Mouse (Mus musculus): ENCODE data around the gene Dnajc12. TPM values are rescaled to one million over a fixed set of nuclear protein-coding genes. Genes with fewer than 3 reads are reported as not detected.
"Not testable (repeated sequence)": the region's sequence is repeated elsewhere in the genome, so short reads cannot be mapped to it uniquely, and the experiment has no call there.

The Dnajc12 gene
- polyA plus RNA-seq, 1 experiment = 0.14 TPM

DNA sequence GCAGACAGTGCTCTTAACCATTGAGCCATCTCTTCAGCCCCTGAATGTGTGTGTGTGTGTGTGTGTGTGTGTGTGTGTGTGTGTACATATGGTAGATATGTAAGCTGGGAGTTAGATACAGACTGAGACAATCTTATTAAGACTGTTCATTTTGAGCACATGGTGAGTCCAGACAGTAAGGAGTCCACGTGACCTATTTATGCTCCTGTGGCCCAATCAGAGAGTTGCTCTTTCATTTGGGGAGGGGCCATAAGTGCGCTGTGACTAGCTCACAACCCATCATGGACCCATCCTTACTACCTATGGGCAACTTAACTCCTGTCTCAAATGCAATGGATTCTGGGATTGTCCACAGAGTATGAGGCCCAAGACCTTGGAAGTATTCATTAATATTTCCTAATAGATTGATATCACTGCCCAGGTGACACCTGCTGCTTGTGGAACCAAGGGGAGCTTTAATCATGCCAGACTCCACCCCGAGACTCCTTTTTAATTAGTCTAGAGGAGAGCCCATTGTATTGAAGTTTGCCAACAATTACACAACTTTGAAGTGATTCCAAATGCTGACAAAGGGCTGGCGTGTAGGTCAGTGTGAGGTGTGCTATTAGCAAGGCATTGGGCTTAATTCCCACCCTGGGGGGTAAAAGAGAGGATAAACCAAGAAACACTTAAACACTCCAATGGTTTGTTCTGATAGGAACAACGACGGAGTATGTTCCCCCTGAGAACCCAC, 3.1 kb upstream of the Dnajc12 start:
- Histone ChIP-seq H3K4me1 (ENCODE audit: control insufficient read depth) (peaks cover 25% of the 10 kb centered on the region), H3K9me3 (ENCODE audit: control insufficient read depth, low read length) (no peaks in the 10 kb centered on the region)

GRCm38 (mm10) chr10:63381498-63382280, 554 bp upstream of the Dnajc12 start, which contains the start of gene Sirt1:
Gene Sirt1 (minus strand): TSS chr10:63381704.
- peaks cover 10% of the 10 kb centered on the region for H3K27me3 ChIP-seq (ENCODE audit: control insufficient read depth)
- H3K36me3 ChIP-seq (ENCODE audit: control insufficient read depth) = no peaks in the 10 kb centered on the region
- no peaks in the 10 kb centered on the region for H3K9me3 ChIP-seq (ENCODE audit: control insufficient read depth, low read length)
- H3K4me3 ChIP-seq (replicated peaks) = peak within 1 kb of the TSS; percentile 71
- peaks cover 31% of the 10 kb centered on the region for H3K4me1 ChIP-seq (ENCODE audit: control insufficient read depth)
- TF ChIP-seq GATA1 (IDR thresholded peaks at IDR 0.05; ENCODE audit: low read length) = no peak

More for the DNA sequence above, 3.1 kb upstream of the Dnajc12 start:
- H3K36me3 ChIP-seq (ENCODE audit: control insufficient read depth) = no peaks in the 10 kb centered on the region
- no peak overlapping the region for H3K4me3 ChIP-seq (replicated peaks)
- TF ChIP-seq GATA1 (IDR thresholded peaks at IDR 0.05; ENCODE audit: low read length) (no peak), TAL1 (IDR thresholded peaks at IDR 0.05; ENCODE audit: low read length) (no peak)
- H3K27me3 ChIP-seq (ENCODE audit: control insufficient read depth) = peaks cover 10% of the 10 kb centered on the region

- peak overlapping the region; percentile 64 for H3K4me3 ChIP-seq (replicated peaks)
- not testable (repeated sequence) for H3K9me3 ChIP-seq (ENCODE audit: control insufficient read depth, low read length); H3K36me3 ChIP-seq (ENCODE audit: control insufficient read depth); H3K27me3 ChIP-seq (ENCODE audit: control insufficient read depth)
- peaks cover 33% of the 10 kb centered on the region for H3K4me1 ChIP-seq (ENCODE audit: control insufficient read depth)
These were observed 3.7 kb downstream of the Dnajc12 start for GRCm38 (mm10) chr10:63385897-63386296.

- Histone ChIP-seq H3K4me3 (replicated peaks) (peak overlapping the region; percentile 64), H3K27me3 (ENCODE audit: control insufficient read depth) (peaks cover 5% of the 10 kb centered on the region), H3K9me3 (ENCODE audit: control insufficient read depth, low read length) (no peaks in the 10 kb centered on the region), H3K4me1 (ENCODE audit: control insufficient read depth) (peaks cover 29% of the 10 kb centered on the region), H3K36me3 (ENCODE audit: control insufficient read depth) (no peaks in the 10 kb centered on the region)
- TF ChIP-seq TAL1 (IDR thresholded peaks at IDR 0.05; ENCODE audit: low read length) (no peak), GATA1 (IDR thresholded peaks at IDR 0.05; ENCODE audit: low read length) (no peak)
These were observed 4.2 kb downstream of the Dnajc12 start for GRCm38 (mm10) chr10:63386444-63386843.

DNA sequence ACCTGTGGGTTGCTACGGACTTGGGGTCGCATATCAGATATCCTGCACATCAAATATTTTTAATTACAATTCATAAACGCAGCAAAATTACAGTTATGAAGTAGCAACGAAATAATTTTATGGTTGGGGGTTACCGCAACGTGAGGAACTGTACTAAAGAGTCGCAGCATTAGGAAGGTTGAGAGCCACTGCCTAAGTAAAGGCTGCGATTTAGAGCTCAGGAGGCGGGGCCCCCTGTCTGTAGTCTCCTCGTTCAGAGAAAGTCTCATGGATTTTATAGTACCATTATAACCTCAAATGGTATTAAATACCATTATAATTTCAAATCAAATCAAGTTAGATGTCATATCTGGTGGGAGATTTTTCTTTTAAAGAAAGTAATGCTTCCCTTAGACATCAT, 4.7 kb downstream of the Dnajc12 start:
- no peaks in the 10 kb centered on the region for H3K27me3 ChIP-seq (ENCODE audit: control insufficient read depth)
- peaks cover 24% of the 10 kb centered on the region for H3K4me1 ChIP-seq (ENCODE audit: control insufficient read depth)
- H3K9me3 ChIP-seq (ENCODE audit: control insufficient read depth, low read length) = no peaks in the 10 kb centered on the region
- no peaks in the 10 kb centered on the region for H3K36me3 ChIP-seq (ENCODE audit: control insufficient read depth)
- peak overlapping the region; percentile 64 for H3K4me3 ChIP-seq (replicated peaks)
- TF ChIP-seq GATA1 (IDR thresholded peaks at IDR 0.05; ENCODE audit: low read length) (no peak), TAL1 (IDR thresholded peaks at IDR 0.05; ENCODE audit: low read length) (no peak)

GRCm38 (mm10) chr10:63388948-63389347, 6.7 kb downstream of the Dnajc12 start:
- Histone ChIP-seq H3K4me1 (ENCODE audit: control insufficient read depth) (peaks cover 18% of the 10 kb centered on the region), H3K36me3 (ENCODE audit: control insufficient read depth) (no peaks in the 10 kb centered on the region), H3K9me3 (ENCODE audit: control insufficient read depth, low read length) (no peaks in the 10 kb centered on the region), H3K27me3 (ENCODE audit: control insufficient read depth) (no peaks in the 10 kb centered on the region), H3K4me3 (replicated peaks) (no peak overlapping the region)
- TF ChIP-seq GATA1 (IDR thresholded peaks at IDR 0.05; ENCODE audit: low read length) (no peak), TAL1 (IDR thresholded peaks at IDR 0.05; ENCODE audit: low read length) (no peak)

DNA sequence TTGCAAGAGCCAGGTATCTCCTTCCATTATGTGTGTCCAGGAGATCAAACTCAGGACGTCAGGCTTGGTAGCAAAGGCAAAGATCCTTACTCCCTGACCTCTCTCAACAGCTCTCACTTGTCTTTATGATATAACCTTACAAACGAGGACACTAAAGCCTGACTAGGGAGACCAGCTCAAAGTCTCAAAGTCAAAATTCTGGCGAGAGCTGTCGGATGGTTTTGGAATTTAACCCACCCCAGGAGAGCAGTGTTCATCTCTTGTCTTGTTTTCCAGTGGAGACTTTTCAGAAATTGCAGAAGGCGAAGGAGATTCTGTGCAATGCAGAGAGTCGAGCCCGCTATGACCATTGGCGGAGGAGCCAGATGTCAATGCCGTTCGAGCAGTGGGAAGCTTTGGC, 14.7 kb downstream of the Dnajc12 start:
- Histone ChIP-seq H3K4me3 (replicated peaks) (no peak overlapping the region), H3K36me3 (ENCODE audit: control insufficient read depth) (peaks cover 7% of the 10 kb centered on the region), H3K4me1 (ENCODE audit: control insufficient read depth) (no peaks in the 10 kb centered on the region), H3K27me3 (ENCODE audit: control insufficient read depth) (no peaks in the 10 kb centered on the region), H3K9me3 (ENCODE audit: control insufficient read depth, low read length) (no peaks in the 10 kb centered on the region)
- TF ChIP-seq TAL1 (IDR thresholded peaks at IDR 0.05; ENCODE audit: low read length) (no peak), GATA1 (IDR thresholded peaks at IDR 0.05; ENCODE audit: low read length) (no peak)

- Histone ChIP-seq H3K36me3 (ENCODE audit: control insufficient read depth) (peaks cover 2% of the 10 kb centered on the region; the same call in 1 of the 2 replicates), H3K4me3 (replicated peaks) (no peak overlapping the region)
- no peak for TF ChIP-seq TAL1 (IDR thresholded peaks at IDR 0.05; ENCODE audit: low read length)
- no peak for TF ChIP-seq GATA1 (IDR thresholded peaks at IDR 0.05; ENCODE audit: low read length)
These were observed 20.7 kb downstream of the Dnajc12 start for GRCm38 (mm10) chr10:63402731-63403504.

DNA sequence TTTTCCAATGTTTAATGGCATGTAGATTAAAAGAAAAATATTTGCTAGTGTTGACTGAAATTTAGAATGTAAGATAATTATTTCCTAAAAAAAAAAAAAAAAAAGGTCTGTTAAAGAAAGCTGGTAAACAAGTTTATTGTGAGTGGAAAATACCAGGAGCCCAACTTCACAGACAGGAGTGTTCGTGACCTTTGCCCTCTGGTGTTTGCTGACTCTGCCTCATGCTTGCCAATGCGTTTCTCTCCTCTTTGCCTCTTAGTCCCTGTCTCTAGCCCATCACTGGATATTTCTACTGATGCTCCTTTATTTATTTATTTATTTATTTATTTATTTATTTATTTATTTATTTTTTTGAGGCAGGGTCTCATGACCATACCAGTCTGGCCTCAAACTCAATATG, 21.4 kb downstream of the Dnajc12 start:
- no peak for TF ChIP-seq TAL1 (IDR thresholded peaks at IDR 0.05; ENCODE audit: low read length)
- TF ChIP-seq GATA1 (IDR thresholded peaks at IDR 0.05; ENCODE audit: low read length) = no peak
- Histone ChIP-seq H3K4me3 (replicated peaks) (no peak overlapping the region), H3K4me1 (ENCODE audit: control insufficient read depth) (no peaks in the 10 kb centered on the region), H3K9me3 (ENCODE audit: control insufficient read depth, low read length) (no peaks in the 10 kb centered on the region), H3K36me3 (ENCODE audit: control insufficient read depth) (no peaks in the 10 kb centered on the region; the same call in 1 of the 2 replicates), H3K27me3 (ENCODE audit: control insufficient read depth) (no peaks in the 10 kb centered on the region)

More at GRCm38 (mm10) chr10:63402731-63403504, 20.7 kb downstream of the Dnajc12 start:
- no peaks in the 10 kb centered on the region for H3K27me3 ChIP-seq (ENCODE audit: control insufficient read depth)
- no peaks in the 10 kb centered on the region for H3K9me3 ChIP-seq (ENCODE audit: control insufficient read depth, low read length)
- no peaks in the 10 kb centered on the region for H3K4me1 ChIP-seq (ENCODE audit: control insufficient read depth)

Data from erythroblast, embryonic 14.5 days (primary cell).